Mouse (Mus musculus) gonadal fat pad, adult 2 months (tissue): ENCODE data around the gene Selenon. TPM values are rescaled to one million over a fixed set of nuclear protein-coding genes. Genes with fewer than 3 reads are reported as not detected.

ENCODE experiments used
- DNase-seq: peaks from one replicate; pipeline ENCODE4 v3.0.0-alpha.2; 2012; ENCODE audit warnings: low read depth
- polyA plus RNA-seq: library from polyadenylated mRNA; depleted of rRNA; stranded (reverse); fragments of >200 nt; gene quantifications from 2 replicates; pipeline ENCODE4 v1.2.3, GENCODE M21; 2012

Gene Selenon
- polyA plus RNA-seq, 1 experiment: 22.9 TPM

DNA sequence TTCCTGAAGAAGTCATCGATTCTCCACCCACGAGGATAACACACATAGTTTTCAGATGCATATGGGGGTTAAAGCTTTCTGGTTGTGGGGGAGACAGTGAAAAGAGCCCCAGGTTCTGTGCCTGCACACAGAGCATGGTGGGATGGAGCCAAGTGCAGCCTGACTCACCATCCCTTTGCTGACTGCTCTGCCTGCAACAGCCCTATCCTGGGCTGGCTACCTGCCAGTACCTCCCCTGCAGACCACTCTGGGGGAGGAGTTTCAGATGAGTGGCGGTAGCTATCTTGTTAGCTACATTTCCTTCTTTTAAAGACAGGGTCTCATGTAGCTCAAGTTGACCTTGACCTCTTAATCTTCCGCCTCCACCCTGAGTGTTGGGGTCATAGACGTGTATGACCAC, 26.4 kb upstream of the Selenon start:
- no peak for DNase-seq

DNA sequence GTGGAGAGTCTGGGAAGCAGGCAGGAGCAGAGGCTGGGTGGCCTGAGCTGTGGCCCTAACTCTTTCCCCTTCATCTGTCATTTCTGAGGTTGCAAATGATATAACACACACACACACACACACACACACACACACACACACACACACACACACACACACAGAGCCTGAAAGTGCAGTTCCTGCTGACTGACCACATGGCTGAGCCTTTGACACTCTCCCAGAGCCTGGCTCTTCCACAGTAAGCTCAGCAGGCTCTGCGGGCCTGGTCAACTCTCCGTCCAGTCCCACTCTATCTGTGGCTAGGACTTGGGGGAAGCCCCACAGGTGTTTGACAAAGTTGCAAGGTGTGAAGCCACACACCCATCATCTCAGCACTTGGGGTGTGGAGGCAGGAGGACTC, 25.3 kb upstream of the Selenon start:
- DNase-seq: no peak

DNA sequence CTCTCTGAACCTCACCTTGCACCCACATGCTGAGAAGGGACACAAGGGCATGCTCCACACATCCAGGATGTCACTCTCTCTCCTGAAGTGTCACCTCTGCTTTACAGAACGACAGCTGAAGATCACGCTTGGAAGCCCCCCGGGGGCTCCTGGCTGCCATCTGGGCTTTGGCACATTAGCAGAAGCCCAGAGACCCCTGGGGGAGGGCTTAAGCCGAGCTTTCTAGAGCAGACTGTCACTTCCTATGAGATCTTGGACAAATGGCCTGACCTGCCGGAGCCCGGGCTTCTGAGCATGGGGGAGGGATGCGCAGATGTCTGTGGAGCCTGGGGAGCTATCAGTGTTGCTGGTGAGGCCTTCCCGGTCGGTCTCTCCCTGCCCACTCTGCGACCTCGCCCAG, 23.5 kb upstream of the Selenon start:
- DNase-seq: no peak

DNA sequence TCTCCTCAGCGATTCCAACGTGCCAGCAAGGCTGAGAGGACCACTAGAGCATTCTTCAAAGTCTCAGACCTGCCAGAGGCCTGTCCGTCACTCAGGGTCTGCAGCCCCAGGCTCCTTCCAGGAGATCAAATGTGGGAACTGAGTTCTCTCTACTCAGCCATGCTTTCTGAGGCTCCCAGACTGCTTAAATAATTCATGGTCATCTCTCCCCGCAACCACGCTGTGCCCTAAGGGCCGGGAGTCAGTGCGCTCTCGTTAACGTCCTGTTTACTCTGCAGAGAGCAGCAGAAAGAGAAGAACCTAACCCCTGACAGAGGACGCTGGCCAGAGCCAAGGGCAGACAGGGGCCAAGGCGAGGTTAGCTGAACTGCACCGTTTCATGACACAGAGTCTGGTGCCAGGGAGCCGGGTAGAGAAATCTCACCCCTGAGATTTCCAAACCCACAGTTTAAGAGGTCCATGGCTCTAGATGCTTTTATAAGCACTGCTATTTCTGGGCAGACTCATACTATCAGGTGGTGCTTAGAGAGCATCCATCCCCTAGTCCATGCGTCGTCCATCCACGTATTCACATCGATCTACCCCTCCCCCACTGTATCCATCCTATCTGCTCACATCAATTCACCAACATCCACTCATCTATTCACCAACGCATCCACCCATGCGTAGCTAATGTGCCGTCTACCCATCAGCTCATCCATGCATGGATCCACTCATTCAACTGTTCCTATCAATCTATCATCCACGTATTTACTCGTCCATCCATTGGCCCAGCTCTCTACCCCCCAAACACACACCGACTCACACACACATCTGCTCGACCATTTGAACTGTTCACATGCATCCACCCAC, 20.7 kb upstream of the Selenon start:
- DNase-seq: no peak

DNA sequence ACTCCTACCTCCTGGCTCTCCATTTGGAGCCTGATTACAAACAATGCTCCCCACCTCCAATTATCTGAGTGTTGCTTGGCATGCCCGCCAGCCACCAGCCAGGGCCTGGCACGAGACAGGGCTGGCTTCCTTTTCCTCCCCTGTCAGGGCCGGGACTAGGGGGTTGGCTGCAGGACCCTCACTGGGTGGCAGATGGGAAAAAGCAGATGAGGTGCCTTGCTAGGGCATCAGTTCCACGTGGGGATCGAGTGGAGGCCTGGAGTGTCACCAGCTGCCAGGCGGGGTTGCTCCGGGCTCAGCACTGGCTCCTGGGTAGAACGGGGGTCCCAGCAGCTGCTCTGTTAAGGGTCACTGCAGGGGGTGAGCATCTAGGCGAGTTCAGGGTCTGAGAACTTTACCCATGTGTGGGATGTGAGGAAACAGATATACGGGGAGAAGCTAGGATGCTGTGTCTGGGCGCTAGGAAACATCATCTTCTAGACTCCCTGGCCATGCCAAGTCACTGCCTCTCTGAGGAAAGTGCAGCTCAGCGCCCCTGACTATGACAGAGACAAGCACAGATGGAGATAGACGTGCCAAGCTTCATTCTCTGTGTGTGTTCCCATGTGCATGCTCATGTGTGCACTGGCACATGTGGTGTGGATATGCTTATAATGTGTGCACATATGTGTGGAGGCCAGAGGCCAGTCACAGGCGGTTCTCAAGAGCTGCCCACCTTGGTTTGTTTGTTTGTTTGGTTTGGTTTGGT, 18.9 kb upstream of the Selenon start:
- no peak for DNase-seq

DNA sequence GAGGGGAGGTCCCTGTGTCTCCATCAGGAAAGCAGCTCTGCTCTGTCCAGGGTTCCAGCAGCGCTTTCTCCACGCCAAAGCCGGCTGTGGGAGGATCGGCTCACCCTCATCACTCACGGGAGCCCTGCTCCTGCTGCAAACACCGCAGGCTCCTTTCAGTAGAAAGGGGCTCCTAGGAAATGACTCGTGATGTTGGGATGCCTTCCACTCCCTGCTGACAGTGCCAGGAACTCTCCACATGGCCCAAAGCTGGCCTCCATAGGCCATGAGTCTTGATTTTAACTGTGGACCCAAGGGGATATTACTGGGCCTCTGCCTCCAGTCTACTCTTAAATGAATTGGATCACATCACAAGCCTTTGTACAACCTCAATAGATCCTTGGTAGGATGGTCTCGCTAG, 17.9 kb upstream of the Selenon start:
- DNase-seq: no peak

DNA sequence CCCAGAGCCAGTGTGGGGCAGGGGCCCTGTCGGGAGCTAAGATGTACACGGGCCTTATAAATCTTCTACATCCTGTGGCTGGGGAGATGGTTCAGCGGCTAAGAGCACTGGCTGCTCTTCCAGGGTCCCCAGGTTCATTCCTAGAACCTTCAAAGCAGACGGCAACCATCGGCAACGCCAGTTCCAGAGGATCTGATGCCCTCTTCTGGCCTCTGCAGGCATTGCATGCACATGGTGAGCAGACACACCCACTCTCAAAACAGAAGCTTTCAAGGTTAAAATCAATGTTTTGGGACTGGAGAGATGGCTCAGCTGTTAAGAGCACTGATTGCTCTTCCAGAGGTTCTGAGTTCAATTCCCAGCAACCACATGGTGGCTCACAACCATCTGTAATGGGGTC, 17.2 kb upstream of the Selenon start:
- no peak for DNase-seq

DNA sequence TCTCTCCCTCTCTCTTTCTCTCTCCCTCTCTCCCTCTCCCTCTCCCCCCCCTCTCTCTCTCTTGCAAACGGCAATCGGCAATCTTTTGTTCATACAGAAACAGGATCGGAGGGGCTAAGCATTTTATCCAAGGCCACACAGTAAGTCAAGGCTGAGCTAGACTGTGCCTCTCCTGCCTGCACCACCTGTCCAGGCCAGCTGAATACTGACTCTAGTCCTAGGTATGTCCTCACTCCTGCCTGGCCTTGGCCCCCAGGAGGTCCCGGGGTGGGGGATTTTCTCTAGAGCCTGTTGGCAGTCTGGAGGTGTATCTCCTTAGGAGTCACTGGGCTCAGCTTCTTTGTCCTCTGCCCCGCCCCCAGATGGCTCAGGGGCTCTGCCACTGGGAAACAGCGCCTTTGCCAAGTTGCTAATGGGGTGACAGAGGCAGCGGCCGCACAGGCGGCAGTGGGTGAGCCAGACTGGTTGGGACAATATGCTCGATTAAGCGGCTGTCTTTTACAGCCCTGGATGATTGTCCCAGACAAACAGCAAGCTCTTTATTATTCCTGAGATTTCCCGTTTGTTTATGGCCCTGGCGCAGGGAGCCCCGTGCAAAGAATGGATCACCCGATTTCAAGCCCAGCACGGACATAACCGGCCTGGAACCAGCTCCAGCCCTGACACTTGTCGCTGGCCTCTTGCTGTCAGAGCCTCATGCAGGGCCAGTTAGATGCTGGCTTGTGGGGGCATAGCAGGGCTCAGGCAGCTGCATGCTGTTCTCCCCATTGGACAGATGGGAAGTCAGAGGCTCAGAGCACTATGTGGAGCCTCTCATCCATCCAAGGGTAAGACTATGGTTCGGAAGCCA, 15.6 kb upstream of the Selenon start:
- DNase-seq: no peak

DNA sequence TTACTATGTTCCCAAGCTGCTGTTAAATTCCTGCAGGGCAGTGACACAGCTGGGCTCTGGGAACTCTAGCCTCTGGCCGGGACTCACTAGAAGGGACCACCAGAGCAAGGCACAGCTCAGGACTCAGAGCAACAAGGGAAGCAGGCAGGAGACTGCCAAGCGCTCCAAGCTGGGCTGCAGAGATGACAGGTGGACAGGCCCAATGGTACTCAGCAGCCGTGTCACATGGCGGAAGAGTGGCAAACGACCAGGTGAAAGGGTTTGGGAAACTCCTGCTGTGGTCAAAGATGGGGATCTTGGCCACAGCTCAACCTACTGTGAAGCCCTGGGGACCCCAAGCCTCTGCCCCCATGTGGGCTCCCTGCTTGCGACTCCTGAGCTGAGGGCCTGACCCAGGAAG, 12.1 kb upstream of the Selenon start:
- DNase-seq: no peak

DNA sequence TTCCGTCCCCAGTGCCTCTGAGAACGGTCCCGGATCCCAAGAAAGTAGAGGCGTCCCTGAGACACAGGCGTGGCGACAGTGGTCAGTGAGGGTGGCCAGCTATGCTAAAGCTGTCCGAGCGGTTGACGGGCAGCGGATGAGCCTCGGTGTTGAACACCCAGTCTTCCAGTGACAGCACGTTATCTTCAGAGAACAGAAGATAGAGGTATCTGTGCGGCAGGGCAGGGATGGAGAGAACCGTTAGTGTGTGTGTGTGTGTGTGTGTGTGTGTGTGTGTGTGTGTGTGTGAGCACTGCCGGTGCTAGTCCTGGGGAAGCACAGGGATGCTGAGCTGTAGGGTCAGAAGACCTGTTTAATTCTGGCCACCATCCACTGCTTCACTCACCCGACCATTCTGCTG, 11.7 kb upstream of the Selenon start:
- DNase-seq: no peak

DNA sequence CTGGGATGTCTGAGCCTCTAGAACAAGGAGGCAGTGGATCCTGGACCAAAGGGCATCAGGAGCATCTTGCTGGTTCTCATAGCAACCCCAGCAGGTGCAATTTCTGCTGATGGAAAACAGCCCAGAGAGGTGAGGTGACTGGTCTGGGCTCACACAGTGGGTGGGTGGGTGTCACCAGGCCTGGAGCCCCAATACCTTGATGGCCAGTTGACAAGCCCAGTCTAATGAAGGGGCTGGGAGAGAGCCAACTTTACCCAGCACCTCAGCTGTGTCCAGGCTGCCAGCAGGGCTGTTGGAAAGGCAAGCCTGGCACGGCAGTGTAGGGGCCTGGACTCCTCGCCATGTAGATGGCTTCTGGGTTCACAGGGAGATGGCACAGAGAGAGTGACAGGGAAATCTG, 10.0 kb upstream of the Selenon start:
- no peak for DNase-seq

DNA sequence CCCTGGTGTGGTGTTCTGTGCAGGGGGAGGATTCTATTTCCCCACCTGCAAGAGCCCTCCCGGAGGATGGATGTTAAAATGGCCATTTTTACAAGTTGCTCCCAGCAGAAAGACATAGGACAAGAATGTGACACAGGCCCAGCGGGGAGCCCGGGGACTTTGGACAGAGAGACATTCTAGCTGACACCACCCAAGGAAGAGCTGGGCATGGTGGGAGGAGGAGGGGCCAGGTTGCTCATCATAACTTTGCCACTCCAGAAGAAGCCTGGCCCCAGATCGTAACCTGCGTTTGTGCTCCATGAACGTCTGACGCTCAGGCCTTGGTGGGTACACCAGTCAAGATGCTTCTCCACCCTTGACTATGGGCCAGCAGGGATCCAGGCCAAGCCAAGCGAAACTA, 8.7 kb upstream of the Selenon start:
- DNase-seq: no peak

DNA sequence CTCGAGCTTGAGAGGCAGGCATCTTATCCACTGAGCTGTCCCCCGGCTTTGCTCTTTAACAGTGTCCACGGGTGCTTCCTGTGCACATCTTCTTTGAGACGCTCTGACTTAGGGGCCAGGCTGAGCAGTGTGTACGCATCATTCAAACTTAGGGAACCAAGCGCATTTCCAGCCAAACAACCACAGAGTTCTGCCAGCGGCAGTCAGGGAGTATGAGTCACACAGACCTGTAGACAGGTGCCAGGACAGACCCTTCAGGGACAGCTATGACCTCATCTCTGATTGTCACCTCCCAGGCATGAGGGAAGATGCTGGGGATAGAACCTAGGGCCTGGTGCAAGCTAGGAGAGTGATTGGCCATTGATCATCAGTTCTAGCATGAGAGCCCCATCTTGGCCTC, 7.2 kb upstream of the Selenon start:
- no peak for DNase-seq

DNA sequence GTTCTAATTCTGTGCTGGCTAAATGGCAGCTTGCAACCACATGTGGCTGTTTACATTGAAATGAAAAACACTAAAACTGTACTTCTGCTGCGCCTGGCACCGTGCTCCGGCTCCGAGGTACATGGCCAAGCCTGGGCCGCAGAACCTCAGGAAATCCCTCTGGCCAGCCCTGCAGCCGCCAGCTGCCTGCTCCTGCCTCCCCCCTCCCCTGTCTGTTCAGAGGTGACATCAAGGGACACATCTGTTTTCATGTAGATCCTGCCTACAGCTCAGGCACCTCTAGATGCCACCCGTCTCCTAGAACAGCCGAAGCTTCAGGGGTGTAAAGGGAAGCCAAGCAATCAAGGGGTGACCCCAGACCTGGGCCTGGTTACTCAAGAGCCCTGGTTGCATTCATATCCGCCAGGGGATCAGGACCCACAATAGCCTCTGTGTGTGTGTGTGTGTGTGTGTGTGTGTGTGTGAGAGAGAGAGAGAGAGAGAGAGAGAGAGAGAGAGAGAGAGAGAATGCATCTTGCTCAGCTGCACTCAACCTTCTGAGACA, 6.7 kb upstream of the Selenon start:
- no peak for DNase-seq

DNA sequence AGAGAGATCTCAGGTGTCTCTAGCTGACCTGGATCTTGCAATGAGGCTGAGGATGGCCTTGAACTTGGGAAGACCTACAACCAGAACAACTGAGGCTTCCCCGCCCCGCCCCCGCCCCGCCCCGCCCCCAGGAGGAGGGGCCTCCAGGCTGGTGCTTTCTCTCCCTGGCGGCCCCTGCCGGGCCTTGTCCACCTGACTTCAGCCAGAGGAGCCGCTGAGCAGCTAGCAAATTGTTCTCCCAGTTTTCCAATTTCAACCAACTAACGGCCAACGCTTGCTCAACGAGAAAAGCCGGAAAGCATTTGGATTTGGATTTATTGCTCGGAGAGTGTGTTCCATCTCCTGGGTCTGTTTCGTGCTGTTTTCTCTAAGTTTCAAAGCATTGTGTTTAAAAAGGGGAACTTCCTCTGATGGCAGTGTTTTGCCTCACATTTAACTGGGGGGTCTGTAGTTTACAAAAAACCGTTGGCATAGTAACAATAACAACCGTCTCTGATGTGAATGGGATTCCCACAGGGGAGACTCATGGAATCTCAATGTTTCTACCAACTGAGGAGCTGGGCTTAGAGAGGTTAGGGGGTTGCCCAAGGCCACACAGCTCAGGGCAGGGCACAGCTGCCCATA, 5.8 kb upstream of the Selenon start:
- no peak for DNase-seq

DNA sequence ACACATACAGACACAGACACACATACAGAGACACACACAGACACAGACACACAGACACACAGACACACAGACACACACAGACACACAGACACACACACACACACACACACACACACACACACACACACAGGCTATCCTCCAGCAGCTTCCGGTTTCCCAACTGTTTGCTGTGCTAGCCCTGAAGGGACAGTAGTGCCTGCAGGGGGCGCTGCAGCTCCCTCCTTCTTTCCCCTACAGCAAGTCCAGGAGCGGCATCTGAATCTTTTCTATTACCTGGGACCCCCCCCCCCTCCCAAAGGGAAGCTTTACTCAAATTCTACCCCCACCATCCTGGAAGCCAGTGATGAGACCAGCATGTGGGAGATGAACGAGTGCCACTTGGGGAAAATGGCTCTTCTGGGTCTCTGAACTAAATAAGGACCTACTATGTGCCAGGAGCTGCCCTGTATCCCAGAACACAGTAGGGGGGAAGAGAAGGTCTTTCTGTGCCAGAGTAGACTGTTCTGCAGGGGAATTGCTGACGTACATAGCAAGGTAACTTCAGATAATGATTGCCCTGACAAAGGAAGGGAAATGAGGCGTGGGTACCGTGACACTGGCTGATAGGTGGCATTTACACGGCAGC, 4.1 kb upstream of the Selenon start:
- no peak for DNase-seq

DNA sequence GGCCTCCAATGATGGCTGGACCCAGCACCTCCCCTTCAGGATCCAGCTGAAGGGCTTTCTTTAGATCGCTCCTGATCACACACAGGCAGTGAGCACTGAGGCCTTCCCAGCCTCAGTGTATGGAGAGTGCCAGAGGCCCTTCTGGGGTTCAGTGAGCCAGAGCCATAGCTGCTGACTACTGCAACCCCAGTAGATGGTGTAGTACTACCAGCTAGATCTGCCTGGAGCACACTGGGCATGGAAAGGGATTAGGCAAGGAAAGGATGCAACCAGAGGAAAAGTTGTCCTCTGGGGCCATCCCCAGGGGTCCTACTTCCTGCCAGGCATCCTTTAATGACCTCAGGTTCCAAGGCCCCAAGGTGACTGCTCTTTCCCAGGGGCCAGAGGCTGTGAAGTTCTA, 1.7 kb upstream of the Selenon start:
- DNase-seq: no peak

DNA sequence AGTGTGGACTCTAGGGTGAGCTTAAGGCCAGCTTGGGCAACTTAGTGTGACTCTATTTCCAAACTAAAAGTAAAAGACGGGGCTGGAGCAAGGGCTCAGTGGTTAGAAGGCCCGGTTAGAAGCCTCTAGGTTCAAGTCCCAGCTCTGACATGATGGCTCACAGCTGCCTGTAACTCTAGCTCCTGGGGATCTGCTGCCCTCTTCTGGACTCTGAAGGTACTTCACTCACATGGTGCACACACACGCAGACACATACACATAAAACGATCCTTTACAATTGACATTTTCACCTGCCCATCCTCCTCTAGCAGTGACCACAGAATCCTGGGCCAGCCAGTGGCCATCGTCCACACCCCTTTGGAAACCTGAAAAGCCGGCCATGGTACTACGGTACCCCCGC, 2.1 kb downstream of the Selenon start:
- DNase-seq: no peak

DNA sequence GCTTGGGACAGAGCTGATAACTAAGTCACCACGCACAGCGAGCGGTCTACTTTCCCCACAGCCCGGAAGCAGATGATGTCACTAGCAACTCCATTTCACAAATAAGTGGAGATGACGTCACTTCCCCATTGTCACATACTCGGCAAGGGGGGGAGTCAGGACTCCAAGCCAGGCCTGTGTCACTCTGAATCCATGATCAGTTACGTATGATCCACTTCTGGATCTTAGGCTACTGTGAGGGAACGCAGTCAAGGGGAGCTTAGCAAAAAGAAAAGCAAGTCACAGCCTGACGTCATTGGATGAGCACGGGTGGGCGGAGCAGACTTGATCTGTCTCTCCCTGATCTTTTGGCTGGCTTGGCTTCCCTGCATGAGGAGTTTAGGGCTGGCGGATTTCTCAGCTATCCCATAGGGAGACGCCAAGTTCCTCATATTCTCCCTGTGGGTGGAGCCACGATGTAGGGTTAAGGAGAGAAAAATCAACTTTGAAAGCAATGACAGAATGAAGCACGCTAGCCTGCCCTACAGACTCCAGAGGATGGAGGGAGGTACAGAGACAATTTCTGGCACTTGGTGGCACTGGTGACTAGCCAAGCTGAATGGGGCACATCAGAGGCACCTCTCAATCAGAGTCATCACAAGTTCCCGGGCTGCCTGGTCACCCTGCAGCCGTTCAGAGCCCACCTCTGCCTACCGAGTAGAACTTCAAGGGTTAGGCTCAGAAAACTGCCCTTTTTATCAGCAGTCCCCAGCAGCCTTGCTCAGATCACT, 3.6 kb downstream of the Selenon start:
- DNase-seq: no peak
